Mouse (Mus musculus) urinary bladder, postnatal 4 days (tissue): ENCODE data around the gene Smim24.

Source experiments
- DNase-seq, 2 experiments: peaks; one replicate each; pipeline ENCODE4 v3.0.0; 2021 to 2022; ENCODE audit warnings: low spot score in 2 of 2

Smim24 gene

DNA sequence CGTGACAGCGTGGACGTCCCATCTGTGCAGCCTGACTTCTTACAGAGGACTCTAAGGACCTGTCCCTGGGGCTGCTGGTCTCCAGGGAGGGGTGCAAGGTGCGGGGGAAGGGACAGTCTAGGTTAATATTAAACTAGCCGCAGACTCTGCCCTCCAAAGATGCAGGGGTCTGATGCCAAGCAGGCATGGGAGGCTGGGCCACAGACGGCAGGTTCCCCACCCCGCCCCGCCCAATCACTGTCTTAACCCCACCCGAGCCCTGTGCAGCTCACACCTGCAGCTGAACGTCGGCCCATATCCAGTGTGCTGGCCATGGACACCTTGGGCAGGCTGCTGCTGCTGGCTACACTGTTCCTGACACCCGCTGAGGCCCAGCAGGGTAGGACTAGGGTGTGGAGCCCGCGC, at the start of gene Smim24:
Gene Smim24, plus strand, starts transcription at position 271 of the 405 bp plus-strand sequence.
- no peak for DNase-seq

DNA sequence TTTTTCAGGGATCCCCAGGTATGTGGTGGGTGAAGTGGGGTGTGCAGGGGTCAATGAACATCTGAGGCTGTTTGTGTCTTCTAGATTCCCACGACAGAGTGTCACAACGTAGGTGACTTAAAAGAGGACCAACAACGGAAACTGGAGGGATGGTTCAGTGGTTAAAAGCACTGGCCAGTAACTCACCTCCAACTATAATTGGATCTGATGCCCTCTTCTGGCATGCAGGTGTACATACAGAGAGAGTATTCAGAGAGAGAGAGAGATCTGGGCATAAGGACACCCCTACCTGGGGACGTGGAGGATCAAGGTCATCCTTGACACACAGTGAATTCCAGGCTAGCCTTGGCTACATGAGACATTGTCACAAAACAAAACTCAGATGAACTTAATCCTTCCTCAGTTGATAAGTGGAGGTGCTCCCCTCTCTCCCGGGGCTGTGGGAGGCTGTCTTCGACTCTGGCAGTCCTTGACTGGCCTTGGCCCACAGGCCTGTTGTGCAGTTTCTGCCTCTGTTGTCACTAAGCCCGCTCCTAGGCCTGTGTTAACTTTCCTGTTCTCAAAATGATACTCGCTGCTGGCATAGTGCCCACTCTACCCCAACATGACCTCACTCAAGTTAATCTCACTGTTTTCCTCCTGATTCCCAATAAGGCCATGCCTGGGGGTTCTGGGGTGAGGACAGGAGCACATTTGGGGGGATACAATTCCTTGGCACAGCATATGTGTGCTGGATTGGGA, 48.3 kb upstream of the Smim24 start:
- no peak for DNase-seq

DNA sequence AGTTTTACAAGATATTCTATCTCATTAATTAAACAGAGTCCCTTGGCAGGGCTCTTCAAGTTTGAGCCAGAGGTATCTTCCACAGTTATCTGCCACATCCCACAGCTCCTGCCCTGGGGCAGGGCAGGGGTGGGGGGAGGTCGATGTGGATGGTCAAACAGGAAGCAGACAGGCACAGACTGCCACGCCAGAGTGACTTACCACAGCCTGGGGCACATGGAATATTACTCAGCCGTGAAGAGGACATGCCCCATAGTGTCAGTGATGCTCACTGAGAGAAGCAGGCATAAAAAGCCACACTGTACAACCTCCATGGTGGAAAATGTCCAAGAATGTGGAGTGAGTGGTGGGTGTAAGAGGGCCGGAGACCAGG, 47.7 kb upstream of the Smim24 start:
- DNase-seq, result no peak

DNA sequence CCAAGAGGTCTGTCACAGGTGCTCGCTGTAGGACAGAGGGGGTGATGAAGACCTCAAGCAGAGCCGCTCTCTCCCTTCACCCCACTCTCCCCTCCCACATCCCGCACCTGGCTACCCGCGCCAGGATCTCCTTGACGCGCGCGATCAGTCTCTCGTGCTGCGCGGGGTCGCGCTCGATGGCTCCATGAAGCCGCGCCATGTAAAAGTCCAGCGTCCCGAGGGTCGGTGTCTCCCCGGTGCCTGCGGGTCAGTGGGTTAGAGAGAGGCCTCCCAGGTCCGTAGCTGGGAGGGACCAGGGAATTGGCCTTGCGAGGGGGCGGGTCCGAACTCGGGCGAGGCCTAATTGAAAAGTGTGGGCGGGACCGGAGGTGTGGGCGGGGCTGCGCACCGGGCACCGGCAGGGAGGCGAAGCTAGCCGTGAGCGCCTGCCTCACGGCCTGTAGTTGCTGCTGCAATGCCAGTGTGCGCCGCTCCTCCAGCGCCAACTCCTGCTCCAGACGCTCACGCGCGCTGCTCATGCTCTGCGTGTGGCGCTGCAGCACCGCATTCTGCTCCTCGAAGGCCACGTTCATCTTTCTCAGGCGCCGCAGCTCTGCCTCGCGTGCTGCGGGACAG, 46.3 kb upstream of the Smim24 start:
- DNase-seq, result peak; percentile 61 to 70

DNA sequence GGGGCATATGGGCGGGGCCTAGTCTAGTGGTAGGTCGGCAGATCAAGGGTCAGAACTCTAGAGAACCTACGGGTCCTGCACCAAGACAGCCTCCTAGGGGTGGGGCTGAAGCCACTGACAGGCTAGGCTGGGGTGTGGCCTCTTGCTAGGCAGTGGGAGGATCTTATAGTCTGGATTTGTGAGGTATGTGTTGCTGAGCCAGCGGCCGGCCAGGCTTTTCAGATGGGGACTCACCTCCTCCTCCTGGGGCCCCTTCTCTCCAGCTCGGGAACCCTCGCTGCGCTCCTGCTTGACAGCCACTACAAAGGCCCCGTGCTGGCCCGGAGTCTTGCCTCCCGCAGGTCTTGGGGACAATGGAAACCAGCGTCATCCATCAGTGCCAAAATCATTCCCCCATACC, 43.7 kb upstream of the Smim24 start:
- peak in 1 of 2 experiments; percentile 53 for DNase-seq

DNA sequence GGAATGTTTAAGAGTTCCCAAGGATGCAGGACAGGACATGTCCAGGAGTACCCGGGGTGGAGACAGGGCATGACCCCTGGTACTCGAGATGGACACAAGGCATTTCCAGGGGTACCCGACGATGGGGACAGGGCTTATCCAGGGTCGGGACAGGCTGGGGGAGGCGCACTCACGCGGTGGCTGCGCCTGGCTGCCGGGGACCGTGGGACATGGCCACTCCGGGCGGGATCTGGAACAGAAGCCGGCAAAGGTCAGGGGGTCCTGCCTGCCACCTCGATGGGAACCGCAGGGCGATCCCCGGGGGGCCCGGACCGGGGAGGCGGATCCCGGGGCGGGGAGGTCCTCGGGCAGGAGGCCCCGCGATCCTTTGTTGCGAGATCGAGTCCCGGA, 42.9 kb upstream of the Smim24 start:
- DNase-seq, result no peak

DNA sequence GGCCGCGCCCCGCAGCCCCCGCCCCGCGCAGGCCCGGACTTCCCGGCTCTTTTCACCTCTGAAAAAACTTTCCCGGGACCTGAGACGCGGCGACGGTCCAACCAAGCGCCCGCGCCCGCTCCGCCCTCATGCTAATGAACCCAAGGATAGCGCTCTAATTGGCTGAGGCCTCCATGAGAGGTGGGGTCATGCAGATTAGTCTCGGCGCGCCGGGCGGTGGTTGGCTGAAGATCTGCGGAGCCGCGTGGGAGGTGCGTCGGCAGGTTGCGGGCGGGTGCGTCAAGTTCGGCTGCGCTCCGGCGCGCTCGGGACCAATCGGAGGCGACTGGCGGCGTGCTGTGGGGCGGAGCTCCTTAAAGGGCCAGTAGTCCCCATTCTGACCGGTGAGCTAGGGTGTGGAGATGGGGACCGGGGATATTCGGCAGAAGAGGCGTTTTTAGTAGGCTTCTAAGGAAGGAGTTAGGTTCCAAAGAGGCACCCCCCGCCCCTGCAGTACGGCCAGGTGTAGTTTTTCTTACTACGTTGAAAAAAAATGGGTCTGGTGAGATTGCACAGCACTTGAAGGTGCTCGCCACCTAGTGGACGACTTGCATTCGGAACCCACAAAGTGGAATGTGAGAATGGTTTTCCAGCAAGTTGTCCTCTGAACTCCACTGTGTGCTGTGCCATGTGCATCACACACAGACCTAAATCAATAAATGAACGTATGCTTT, 42.3 kb upstream of the Smim24 start, which contains the start of gene Hmg20b:
Gene Hmg20b, minus strand, starts transcription at position 130 of the 713 bp plus-strand sequence.
- peak; percentile 99 to 100 for DNase-seq

DNA sequence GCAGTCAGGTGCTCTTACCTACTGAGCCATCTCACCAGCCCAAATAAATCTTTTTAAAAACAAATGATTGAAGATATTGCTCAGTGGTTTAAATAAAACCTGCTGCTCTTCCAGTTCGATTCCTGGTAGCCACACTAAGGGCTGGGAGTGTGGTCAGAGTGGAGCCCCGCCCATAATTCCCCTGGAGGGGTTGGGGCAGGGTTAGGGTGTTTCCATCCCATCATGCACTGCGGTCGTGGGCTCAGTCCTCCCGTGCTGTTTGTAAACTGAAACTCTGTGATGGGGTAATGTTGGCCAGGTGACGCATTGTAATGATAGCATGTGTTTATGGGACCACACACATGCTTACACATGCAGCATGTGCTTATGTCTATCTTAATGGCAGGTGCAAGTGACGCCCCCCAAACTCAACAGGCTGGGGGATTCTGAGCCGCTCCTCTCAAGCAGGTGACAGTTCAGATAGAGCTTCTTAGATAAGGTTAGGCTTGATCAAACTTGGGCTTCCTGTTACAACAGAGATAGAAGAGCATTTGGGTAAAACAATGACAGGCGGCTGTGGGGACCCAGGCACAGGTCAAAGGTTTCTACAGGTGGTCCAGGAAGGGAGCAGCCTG, 41.1 kb upstream of the Smim24 start:
- no peak for DNase-seq

DNA sequence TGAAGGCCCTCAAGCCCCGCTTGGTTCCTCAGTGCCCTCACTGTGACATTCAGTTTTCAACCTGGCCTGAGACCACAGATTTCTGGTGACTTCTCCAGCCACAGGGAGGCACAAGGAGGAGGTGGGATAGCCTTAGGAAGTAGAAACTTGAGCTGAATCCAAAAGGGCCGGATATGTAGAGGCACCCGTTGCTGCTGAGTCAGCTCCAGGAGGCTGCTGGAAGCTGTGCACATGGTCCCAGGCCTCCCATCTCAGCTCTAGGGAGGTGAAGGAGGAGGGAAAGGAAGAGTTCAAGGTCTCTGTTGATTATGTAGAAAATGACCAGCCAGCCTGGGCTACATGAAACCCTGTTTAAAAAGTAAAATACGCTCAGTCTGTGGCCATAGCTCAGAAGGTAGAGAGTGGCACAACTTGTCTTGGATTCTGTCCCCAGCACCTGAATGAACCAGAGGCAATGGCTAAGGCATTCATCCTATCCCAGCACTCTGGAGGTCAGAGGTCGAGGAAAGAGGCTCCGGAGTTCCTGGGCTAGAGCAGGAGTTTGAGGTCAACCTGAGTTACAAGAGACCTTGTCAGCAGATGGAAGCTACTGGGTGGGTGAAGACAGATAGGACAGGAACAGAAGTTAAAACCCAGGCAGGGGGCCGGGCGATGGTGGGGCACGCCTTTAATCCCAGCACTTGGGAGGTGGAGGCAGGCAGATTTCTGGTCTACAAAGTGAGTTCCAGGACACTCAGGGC, 37.9 kb upstream of the Smim24 start:
- DNase-seq, result no peak

DNA sequence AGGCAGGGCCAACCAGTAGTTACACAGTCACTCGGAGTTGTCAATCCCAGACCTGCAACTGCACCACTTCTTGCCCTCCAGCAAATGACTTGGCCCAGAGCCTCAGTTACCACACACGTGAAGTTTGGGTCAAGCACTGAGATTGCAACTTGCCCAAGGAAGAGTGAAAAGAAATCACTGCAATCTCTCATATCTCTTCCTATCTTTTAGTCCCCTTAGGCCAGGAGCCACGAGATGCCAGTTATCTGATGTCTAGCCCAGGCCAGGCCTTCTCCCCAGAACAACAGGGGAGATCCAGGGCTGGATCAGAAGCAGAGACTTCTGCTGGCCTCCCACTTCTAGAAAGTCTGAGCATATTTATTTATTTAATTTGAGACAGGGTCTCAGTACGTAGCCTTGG, 37.3 kb upstream of the Smim24 start:
- DNase-seq, result no peak

DNA sequence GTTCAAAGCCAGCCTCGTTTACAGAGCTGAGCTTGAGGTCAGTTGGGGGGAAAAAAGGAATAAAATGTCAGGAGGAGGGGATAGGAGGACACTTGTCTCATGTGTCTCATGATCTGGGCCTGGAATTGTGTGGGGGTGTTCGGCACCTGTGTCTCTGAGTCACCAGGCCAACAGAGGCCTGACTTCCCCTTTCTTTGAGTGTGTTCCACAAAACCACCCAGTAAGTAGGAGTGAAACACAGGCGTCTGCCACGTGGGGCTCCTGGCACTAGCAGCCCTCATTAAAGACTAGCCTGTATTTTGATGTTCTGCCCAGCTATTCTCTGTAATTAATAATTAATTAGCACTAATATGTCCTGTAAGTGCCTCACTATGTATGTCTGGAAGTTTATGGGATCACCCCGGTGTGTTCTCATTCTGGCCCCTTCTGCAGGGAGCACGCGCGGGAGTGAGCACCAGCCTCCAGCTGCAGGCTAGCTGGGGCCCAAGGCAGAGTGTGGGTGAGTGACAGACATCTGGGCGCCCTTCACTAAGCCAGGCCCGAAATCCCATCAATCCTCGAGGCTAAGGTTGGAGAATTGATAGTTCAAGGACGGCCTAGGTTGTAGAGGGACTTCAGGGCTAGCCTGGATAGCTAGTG, 36.4 kb upstream of the Smim24 start:
- DNase-seq, result no peak

DNA sequence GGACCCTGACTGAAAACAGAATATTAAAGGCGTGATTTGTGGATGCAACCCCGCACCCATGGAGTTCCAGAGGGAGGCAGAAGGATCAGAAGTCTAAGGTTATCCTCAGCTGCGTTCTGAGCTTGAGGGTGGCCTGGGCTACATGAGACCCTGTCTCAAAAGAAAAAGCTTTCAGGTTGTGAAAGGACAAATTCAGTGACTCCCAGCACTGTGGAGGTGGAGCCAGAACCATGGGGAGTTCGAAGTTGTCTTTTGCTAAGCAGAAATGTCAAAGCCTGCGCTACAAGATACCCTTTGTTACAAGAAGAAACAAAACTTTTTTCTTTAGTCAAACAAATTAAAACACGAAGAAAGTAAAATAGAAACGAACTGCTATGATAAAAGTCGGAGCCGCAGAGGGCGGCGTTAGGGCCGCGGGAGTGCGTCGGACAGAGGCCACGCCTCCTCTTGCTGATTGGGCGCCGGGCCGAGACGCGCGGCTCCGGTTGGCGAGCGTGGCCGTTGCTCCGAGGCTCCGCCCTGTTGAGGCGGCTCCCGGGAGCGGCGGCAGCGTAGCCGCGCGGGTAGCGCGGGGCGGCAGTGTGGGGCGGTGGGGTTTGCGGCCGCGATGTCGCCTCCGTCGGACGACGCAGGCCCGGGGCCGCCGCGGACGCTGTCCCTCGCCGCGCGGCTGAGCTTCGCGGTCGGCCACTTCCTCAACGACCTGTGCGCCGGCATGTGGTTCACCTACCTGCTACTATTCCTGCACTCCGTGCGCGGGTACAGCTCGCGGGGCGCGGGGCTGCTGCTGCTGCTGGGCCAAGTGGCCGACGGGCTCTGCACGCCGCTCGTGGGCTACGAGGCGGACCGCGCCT, 35.6 kb upstream of the Smim24 start, which contains the start of gene Mfsd12:
Gene Mfsd12, plus strand, starts transcription at position 501 of the 854 bp plus-strand sequence.
- DNase-seq, result peak; percentile 88 to 90

DNA sequence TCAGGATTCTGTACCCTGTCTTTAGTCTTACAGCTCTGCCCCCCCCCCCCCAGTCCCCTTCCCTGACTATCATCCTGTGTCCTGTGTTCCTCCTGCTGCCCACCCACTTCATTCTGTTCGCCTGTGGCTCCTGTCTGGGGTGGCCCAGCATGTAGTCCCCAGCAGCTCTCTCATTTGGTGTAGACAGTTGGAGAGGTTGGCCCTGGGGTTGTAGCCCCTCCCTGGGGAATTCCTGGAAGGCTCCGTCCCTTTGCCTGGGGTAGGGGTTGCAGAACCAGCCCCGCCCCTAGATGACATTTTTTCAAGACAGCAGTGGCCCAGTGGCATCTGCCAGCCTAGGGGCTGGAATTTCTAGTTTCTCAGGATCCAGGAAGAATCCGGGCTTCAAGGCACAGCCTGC, 34.6 kb upstream of the Smim24 start:
- DNase-seq, result no peak

DNA sequence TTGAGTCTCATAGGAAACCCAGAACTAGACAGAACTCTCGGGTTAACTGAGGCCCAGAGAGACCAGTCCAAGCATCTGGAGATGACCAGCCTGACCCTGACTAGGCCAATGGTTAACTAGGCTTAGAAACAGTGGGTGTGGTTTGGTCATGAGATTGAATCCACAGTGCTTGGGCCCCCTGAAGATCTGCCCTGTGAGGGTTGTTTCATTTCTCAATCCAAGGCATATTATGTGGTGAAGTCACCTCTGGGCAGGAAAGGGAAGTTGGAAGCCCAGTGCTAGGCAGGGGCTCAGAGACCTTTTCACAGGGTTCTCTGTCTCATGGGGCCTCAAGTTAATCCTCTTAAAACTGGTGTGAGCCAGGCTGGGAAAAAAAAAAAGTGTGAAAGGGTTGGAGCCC, 34.0 kb upstream of the Smim24 start:
- no peak for DNase-seq

DNA sequence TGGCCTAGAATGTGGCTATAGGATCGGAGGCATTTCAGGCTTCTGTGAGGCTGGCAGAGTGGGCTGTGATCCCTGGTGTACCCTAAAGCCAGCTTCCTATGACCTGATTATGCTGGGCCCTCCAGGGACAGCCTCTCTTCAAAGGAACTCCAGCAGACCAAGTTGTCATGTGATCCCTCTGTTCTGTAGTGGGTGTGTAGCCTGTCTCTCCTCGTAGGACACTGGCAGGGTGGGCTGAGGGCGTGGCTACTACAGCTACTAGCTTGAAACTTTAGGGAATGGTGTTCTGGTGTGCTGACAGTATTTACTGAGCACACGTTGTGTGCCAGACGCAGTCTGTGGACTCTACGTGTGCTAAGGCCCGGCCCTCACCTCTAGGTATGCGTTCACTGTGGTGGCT, 32.1 kb upstream of the Smim24 start:
- no peak for DNase-seq

DNA sequence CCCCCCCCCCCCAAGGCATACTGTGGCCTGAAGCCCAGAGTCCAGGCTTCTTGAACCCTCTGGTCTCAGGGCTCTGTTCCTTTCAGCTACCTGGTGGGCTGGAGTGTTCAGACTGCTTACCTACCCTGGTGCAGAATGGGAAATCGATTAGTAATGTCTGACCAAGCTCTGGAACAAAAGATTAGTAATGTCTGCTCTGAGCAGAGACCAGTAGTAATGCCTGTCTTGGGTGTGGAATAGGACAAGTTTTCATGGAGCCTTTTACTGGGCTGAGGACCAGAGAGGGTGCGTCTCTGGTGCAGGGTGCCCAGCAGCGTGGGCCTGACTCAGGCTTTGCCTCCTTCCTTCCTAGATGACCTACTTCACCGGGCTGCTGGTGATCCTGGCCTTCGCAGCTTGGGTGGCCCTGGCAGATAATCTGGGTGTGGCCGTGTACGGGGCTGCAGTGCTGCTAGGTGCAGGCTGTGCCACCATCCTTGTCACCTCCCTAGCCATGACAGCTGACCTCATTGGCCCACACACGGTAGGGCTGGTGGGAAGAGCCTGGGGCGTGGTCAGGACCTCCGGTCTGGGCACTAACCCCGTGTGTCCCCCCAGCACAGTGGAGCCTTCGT, 30.4 kb upstream of the Smim24 start:
- DNase-seq, result no peak

DNA sequence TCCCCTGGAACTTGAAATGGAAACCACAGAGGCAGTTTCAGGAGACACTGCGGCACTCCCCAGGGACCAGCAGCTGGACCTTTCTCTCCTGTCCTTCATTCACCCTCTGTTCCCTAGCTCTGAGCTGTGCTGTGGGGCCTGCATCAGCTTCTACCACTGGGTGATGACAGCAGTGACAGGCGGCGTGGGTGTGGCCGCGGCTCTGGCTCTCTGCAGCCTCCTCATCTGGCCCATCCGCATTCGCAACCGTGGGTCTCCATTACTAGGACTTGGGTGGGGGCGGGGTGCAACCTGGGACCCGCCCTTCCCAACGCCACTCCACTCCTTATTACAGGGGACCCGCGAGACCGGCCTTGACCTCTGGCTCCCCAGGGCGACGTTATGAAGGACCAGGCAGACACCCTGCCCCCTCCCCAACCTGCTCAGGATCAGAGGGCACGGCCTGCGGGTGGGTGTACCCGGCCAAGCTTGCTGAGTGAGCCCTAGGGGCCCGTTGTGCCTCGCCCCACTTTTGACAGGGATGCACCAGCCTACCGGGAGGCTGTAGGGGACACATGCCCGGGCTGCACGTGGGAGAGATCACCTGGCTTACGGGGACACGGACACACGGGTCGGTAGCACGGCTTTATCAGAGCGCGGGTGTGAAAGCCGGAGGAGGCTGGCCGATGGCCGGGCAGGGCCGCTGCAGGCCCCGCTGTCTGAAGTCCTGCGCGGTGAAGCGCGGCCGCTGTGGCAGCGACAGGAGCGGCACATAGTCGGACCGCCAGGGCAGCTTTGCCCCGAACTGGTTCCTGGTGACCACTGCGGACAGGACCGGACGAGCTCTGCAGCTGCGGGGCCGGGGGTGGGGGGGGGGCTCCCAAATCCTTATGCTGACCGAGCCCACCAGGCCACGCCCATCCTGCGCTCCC, 29.2 kb upstream of the Smim24 start:
- no peak for DNase-seq

DNA sequence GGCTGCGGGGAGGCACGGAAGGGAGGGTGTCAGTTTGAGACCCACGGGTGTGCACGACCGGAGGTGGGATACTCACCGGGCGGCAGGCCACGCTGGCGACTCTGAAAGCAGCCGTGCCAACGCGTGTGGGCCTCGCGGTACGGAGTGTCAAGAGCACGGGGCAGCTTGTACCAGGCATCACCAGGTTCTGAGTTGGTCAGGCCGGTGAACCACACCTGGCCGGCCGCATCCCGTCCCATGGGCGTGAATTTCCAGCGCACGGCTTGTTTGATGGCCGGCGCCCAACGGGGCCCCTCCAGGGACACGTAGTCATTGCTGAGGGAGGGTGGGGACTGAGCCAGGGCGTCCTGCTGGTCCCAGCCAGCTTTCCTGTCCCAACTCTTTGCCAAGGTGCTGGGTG, 28.2 kb upstream of the Smim24 start:
- no peak for DNase-seq

DNA sequence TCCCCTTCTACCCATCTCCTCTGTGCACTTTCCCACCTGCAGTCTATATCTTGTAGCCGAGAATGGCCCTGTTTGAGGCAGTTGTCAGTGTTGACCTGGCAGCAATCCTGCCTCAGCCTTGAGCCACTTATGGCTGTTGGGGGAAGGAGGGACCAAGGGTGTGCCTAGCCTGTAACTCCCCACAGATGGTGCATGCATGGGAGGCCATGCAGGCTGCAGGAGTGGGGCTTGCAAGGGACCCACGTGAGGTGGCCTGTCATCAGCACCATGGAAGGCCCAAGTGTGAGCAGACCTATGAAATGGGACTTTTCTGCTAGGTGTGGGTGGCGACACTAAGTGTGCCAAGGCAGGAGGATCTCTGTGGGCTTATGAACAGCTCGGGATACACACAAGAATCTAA, 27.8 kb upstream of the Smim24 start:
- no peak for DNase-seq
